Mouse (Mus musculus) midbrain, embryonic 16.5 days (tissue): ENCODE data around the gene Bcas3. TPM values are rescaled to one million over a fixed set of nuclear protein-coding genes. Genes with fewer than 3 reads are reported as not detected.

ENCODE experiments used
- ATAC-seq: fragments of 200-750 bp; cut with Nextera tagmentation; 2 replicates; pipeline ENCODE4 v1.8.0; 2017; ENCODE audit warnings: moderate TSS enrichment
- H3K27ac ChIP-seq: fragments of 300-500 bp; sonication (generic); 2 replicates; pipeline ENCODE4 v1.5.1; 2014; ENCODE audit warnings: mild to moderate bottlenecking, low read length, mixed read lengths
- H3K27me3 ChIP-seq: fragments of 300-500 bp; sonication (generic); 2 replicates; pipeline ENCODE4 v1.6.1; 2014; ENCODE audit warnings: low read depth, low read length, mixed read lengths; ENCODE audit not compliant: control insufficient read depth, insufficient read depth
- H3K36me3 ChIP-seq: fragments of 300-500 bp; sonication (generic); 2 replicates; pipeline ENCODE4 v1.6.1; 2014; ENCODE audit warnings: mild to moderate bottlenecking, low read length, moderate library complexity, mixed read lengths; ENCODE audit not compliant: control insufficient read depth, insufficient read depth
- H3K4me1 ChIP-seq: fragments of 300-500 bp; sonication (generic); 2 replicates; pipeline ENCODE4 v1.6.1; 2014; ENCODE audit warnings: mild to moderate bottlenecking, low read length, mixed read lengths; ENCODE audit not compliant: control insufficient read depth, insufficient read depth
- H3K4me2 ChIP-seq: fragments of 300-500 bp; sonication (generic); 2 replicates; pipeline ENCODE4 v1.6.1; 2014; ENCODE audit warnings: mild to moderate bottlenecking, low read length, mixed read lengths
- H3K4me3 ChIP-seq: fragments of 300-500 bp; sonication (generic); 2 replicates; pipeline ENCODE4 v1.5.1; 2014; ENCODE audit warnings: low read depth, mild to moderate bottlenecking, low read length, moderate library complexity, mixed read lengths
- H3K9ac ChIP-seq: fragments of 300-500 bp; sonication (generic); 2 replicates; pipeline ENCODE4 v1.6.1; 2014; ENCODE audit warnings: low read depth, low read length, mixed read lengths
- H3K9me3 ChIP-seq: fragments of 300-500 bp; sonication (generic); replicated peaks from 2 replicates; pipeline ENCODE4 v1.6.1; 2014; ENCODE audit warnings: mild to moderate bottlenecking, low read length, mixed read lengths; ENCODE audit not compliant: control insufficient read depth, poor library complexity, severe bottlenecking
- WGBS: fragments of 180-500 bp; shearing (Covaris S2); extraction: QIAGEN DNeasy Blood & Tissue Kit; methylation state at CpG from one replicate; pipeline ENCODE4 v1.1.7; 2014; 5-methylcytosine and 5-hydroxymethylcytosine counted together
- polyA plus RNA-seq: library from polyadenylated mRNA; unstranded; fragments of >200 nt; fragmentation: Nextera tagmentation; extraction: Ambion mirVana; gene quantifications from 2 replicates; pipeline ENCODE4 v1.2.1, GENCODE M21; 2015

The Bcas3 gene
- polyA plus RNA-seq, 1 experiment from 2014 or later, result 33.3 TPM

DNA sequence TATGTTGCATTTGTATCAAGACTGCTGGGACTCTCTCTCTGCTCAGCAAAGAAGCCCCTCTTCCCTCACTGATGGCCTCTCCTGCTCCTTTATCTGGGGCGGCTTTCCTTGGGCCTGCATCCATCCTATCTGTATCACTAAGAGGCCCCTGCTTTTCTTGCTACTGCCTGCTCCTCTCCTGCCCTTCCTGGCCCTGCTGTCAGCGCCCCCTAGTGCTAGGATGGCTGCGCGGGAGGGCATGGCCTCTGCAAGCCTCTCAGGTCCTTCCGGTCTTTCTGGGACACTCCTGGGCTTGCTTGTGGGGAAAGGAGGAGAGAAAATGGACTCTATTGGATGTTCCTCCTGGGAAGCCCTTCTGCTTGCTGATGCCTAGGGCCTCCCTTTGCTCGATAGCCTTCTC lies 470.2 kb downstream of the Bcas3 start:
- Histone ChIP-seq H3K27me3 (peaks cover 37% of the 10 kb centered on the region), H3K9ac (no peak overlapping the region), H3K36me3 (no peaks in the 10 kb centered on the region), H3K27ac (no peak overlapping the region), H3K9me3 (no peaks in the 10 kb centered on the region), H3K4me1 (no peaks in the 10 kb centered on the region; the same call in 1 of the 2 replicates), H3K4me3 (no peak overlapping the region), H3K4me2 (no peak overlapping the region)
- WGBS, result 5% methylated on average over 6 of the region's 6 CpGs
- ATAC-seq, result no peak

GRCm38 (mm10) chr11:85823794-85824193 lies 470.8 kb downstream of the Bcas3 start:
- H3K4me3 ChIP-seq, result no peak overlapping the region
- no peak overlapping the region for H3K4me2 ChIP-seq
- no peaks in the 10 kb centered on the region for H3K9me3 ChIP-seq
- H3K27me3 ChIP-seq, result peaks cover 43% of the 10 kb centered on the region
- H3K27ac ChIP-seq, result no peak overlapping the region
- ATAC-seq, result no peak
- 90% methylated on average over 4 of the region's 4 CpGs for WGBS
- H3K36me3 ChIP-seq, result no peaks in the 10 kb centered on the region
- H3K4me1 ChIP-seq, result no peaks in the 10 kb centered on the region; the same call in 1 of the 2 replicates
- H3K9ac ChIP-seq, result no peak overlapping the region

DNA sequence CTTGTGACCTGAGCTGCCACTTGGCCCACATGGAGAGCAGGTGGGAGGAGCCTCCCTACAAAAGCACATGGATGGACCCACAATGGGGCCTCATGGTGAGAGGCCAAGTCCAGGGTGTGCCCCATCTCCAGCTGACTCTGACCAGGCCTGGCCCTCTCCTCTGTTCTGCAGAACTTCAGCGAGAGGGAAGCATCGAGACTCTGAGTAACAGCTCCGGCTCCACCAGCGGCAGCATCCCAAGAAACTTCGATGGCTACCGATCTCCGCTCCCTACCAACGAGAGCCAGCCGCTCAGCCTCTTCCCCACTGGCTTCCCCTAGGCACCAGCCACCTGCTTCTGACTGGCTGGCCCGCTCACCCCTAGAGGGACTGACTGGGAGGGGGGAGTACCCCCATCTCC lies 472.1 kb downstream of the Bcas3 start:
- H3K36me3 ChIP-seq, result no peaks in the 10 kb centered on the region
- WGBS, result 79% methylated on average over 9 of the region's 10 CpGs
- no peak overlapping the region for H3K27ac ChIP-seq
- H3K27me3 ChIP-seq, result peaks cover 51% of the 10 kb centered on the region
- peaks cover 3% of the 10 kb centered on the region; the same call in 1 of the 2 replicates for H3K4me1 ChIP-seq
- H3K9me3 ChIP-seq, result no peaks in the 10 kb centered on the region
- no peak overlapping the region for H3K4me3 ChIP-seq
- no peak for ATAC-seq
- no peak overlapping the region for H3K4me2 ChIP-seq
- no peak overlapping the region for H3K9ac ChIP-seq

DNA sequence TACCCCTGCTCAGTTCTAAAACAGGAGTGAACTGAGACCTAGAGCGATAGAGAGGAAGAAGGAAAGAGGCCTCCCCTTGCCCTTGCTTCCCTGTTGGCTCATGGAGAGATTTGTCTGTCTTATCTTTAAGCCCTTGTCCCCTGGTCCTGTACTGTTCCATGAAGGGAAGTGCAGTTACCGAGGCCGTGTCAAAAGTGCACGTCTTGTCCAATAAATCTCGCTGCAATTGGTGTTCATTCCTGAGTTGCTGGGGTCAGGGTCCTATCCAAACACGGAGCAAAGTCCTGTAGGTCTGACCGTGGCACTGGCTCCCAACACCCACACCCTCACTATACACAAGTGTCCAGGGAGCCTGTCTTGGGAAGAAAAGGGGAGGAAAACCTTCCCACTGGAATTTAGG lies 472.9 kb downstream of the Bcas3 start:
- Histone ChIP-seq H3K9ac (no peak overlapping the region), H3K4me2 (no peak overlapping the region), H3K4me3 (no peak overlapping the region), H3K9me3 (no peaks in the 10 kb centered on the region), H3K36me3 (no peaks in the 10 kb centered on the region), H3K27me3 (peaks cover 56% of the 10 kb centered on the region), H3K27ac (no peak overlapping the region), H3K4me1 (peaks cover 5% of the 10 kb centered on the region; the same call in 1 of the 2 replicates)
- 81% methylated on average over 7 of the region's 7 CpGs for WGBS
- ATAC-seq, result no peak

DNA sequence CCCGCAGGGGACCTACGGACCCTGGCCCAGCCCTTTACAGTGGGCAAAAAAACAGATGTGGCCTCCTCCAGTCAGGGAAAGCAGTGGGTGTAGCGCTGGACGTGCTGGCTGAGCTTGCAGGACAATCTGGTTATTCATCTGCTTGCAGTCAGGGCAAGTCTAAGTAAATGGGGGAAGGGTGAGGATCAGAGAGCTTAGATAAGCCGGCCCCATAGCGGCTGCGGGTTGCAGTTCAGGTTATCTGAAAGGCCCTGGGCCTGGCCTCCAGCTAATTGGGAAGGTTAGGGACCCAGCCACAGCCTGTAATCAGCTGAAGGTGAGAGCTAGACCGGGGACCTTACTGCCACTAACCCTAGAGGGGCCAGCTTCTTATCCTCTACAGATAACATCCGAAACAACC lies 474.4 kb downstream of the Bcas3 start:
- H3K4me2 ChIP-seq, result no peak overlapping the region
- no peak overlapping the region for H3K4me3 ChIP-seq
- H3K9ac ChIP-seq, result no peak overlapping the region
- peaks cover 62% of the 10 kb centered on the region for H3K27me3 ChIP-seq
- no peak for ATAC-seq
- no peak overlapping the region for H3K27ac ChIP-seq
- peaks cover 5% of the 10 kb centered on the region; the same call in 1 of the 2 replicates for H3K4me1 ChIP-seq
- H3K9me3 ChIP-seq, result no peaks in the 10 kb centered on the region
- H3K36me3 ChIP-seq, result no peaks in the 10 kb centered on the region
- WGBS, result 23% methylated on average over 9 of the region's 9 CpGs

DNA sequence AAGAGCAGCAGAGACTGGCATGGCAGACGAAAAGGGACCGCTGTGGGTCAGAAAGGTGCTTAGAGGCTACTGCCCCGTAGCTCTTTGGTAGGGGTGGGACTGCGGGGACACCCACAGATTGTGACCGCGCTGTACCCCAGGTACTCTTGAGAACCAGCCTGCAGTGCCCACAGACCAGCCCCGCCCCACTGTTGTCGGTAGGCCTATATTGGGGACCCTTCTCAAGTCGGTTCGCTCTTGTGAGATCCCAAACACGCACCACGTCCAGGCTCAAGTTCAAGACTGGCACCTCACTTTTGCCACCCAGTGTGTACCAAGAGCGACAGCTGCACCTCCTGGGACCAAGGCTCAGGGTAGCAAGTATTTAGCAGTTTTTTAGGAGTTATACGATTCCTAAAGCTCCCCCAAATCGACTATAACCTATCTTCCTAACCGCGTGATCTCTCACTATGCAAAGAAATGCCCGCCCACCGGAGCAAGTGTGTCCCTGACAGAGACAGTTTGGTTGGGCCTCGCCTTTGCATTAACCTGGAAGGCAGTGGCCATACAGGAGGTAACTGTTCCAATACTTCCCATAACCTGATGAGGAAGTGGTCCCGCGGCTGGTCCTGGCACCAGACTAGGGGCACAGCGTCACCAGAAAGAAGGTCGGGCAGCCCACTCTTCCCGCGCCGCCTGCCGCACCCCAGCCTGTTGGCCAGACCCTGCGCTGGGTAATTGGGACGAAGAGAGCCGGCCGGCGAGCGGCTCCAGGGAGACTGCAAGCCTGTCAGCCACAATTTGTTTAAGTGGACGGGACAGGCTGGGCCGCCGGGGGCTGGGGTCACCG lies 475.9 kb downstream of the Bcas3 start:
- WGBS, result 6% methylated on average over 38 of the region's 38 CpGs
- H3K4me3 ChIP-seq, result no peak overlapping the region
- H3K27ac ChIP-seq, result no peak overlapping the region
- no peak overlapping the region for H3K9ac ChIP-seq
- ATAC-seq, result no peak
- no peak overlapping the region for H3K4me2 ChIP-seq
- no peaks in the 10 kb centered on the region for H3K9me3 ChIP-seq
- H3K27me3 ChIP-seq, result peaks cover 61% of the 10 kb centered on the region
- H3K36me3 ChIP-seq, result no peaks in the 10 kb centered on the region
- peaks cover 12% of the 10 kb centered on the region for H3K4me1 ChIP-seq

DNA sequence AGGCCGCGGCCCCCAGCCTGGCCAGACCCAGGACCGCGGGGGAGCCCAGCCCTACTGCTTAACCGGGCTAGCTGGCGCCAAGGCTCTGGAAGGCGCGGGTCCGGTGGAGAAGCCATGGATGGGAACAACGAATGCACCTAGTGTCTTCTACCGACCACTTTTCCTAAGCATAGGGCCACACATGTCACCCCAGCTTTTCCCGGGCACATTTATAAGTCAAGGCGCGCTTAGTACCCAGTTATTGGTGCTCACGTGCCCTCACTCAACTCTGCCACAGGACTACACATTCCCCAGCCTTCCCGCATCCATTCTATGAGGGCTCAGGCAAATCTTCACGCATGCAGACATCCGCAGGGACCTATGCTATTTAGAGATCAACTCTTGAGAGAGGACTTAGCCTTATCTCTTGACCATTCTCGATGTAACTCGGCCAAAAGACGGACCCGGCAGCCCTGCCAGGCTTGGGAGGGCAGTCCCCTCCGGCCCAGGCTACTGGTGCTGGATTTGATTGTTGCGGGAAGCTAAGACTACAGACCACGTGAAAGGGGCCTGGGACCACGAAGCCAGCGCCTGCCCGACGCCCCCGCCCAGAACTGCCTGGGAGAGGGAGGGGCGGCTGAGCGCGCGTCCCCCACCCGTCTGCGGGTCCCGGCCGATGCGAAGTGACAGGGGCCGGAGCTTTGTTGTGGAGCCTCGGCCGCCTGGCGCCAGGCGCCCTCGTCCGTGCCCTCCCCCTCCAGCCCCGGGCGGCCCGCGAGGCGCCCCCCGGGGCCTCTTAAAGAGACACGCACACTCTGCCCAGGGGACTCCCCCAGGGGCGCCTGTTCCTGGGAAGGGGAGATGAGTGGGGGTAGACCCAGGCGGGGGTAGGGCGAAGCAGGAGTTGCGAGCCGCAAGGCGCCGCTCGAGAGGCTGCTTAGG lies 476.8 kb downstream of the Bcas3 start:
- Histone ChIP-seq H3K4me1 (peaks cover 12% of the 10 kb centered on the region), H3K27ac (no peak overlapping the region), H3K36me3 (no peaks in the 10 kb centered on the region), H3K4me2 (peak overlapping the region; percentile 29), H3K9me3 (no peaks in the 10 kb centered on the region), H3K27me3 (peaks cover 69% of the 10 kb centered on the region), H3K4me3 (peak overlapping the region; percentile 12; the same call in 1 of the 2 replicates), H3K9ac (no peak overlapping the region)
- WGBS, result 1% methylated on average over 58 of the region's 61 CpGs
- no peak for ATAC-seq

DNA sequence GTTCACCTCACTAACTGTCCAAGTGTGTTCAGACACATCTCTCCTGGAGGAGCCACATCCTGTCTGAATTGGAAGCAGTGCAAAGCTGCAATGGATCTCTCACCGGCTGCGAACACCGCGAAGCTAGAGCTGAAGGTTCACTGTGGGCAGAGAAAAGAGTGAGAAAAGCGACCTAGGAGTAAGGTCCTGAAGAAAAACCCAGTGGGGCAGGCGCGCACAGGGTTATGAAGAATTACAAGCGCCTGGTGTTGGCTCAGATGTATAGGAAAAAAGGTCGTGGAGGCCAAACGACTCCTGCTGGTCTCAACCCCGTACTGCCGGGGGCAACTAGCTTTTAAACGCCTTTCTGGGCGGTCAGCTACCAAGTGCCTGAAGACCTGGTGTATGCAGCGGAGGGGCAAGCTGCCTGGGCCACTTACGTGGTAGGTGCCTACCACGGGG lies 478.0 kb downstream of the Bcas3 start:
- no peaks in the 10 kb centered on the region for H3K36me3 ChIP-seq
- WGBS, result under 1% methylated on average over 17 of the region's 17 CpGs
- H3K4me2 ChIP-seq, result no peak overlapping the region
- no peak overlapping the region for H3K4me3 ChIP-seq
- H3K27ac ChIP-seq, result no peak overlapping the region
- no peak for ATAC-seq
- H3K27me3 ChIP-seq, result peaks cover 69% of the 10 kb centered on the region
- no peaks in the 10 kb centered on the region for H3K9me3 ChIP-seq
- no peak overlapping the region for H3K9ac ChIP-seq
- peaks cover 12% of the 10 kb centered on the region for H3K4me1 ChIP-seq
